In genomic region chr5:63936740-63937139, GRCm38 (mm10) we compare ENCODE assay signal across 10 mouse cellular contexts. TPM values are rescaled to one million over a fixed set of nuclear protein-coding genes. Genes with fewer than 3 reads are reported as not detected.
A peak's percentile ranks its signal among the peaks of the same experiment; 100 is the strongest.
DNase-seq lines count a peak whose midpoint lies in the region; ATAC-seq and TF ChIP-seq lines count a peak whose summit lies in the region.
"Had no signal": no experiment of that assay in that cellular context is flagged by ENCODE, and none has a peak within 500 bp of the region (broad histone marks: within the 10 kb centered on the region; RNA-seq: fewer than 3 reads in every experiment).

No protein-coding gene starts in this region.

- no peak for ATAC-seq in megakaryocyte, adult 5-6 weeks (ENCODE audit: poor library complexity, severe bottlenecking)
- peak; percentile 67 for ATAC-seq in intestine, embryonic 16.5 days
- ATAC-seq in liver, postnatal 0 days, result peak; percentile 96

- no peak overlapping the region for H3K9ac ChIP-seq in intestine, embryonic 16.5 days (ENCODE audit: low read depth, low read length)
- 0 out of 2 replicates have a peak overlapping the region, but pooled peaks have one; percentile 21 for H3K9ac ChIP-seq in liver, postnatal 0 days (replicated peaks)
- H3K9ac ChIP-seq: embryonic facial prominence, embryonic 15.5 days had no signal

- no peak overlapping the region for H3K27ac ChIP-seq in intestine, embryonic 16.5 days (ENCODE audit: low read length)
- H3K27ac ChIP-seq in liver, postnatal 0 days (ENCODE audit: low read depth), result peak overlapping the region; percentile 91
- H3K27ac ChIP-seq: embryonic facial prominence, embryonic 15.5 days had no signal

- WGBS in intestine, embryonic 16.5 days, result 45% methylated on average over 6 of the region's 6 CpGs
- WGBS in liver, postnatal 0 days (ENCODE audit: insufficient replicate concordance), result 52% methylated on average over 6 of the region's 6 CpGs

- no peaks in the 10 kb centered on the region for H3K27me3 ChIP-seq in megakaryocyte, embryonic 14.5 days (replicated peaks)
- no peaks in the 10 kb centered on the region for H3K27me3 ChIP-seq in intestine, embryonic 16.5 days (replicated peaks; ENCODE audit: control insufficient read depth, insufficient read depth, low read length)
- no peaks in the 10 kb centered on the region for H3K27me3 ChIP-seq in liver, postnatal 0 days (ENCODE audit: insufficient read depth, low read length)
- H3K27me3 ChIP-seq: embryonic facial prominence, embryonic 15.5 days had no signal

- peaks cover 17% of the 10 kb centered on the region; the same call in 1 of the 2 replicates for H3K4me1 ChIP-seq in megakaryocyte, embryonic 14.5 days
- peaks cover 19% of the 10 kb centered on the region for H3K4me1 ChIP-seq in intestine, embryonic 16.5 days (ENCODE audit: control insufficient read depth, insufficient read depth, low read length)
- H3K4me1 ChIP-seq in liver, postnatal 0 days (ENCODE audit: insufficient read depth), result peaks cover 23% of the 10 kb centered on the region

- peak; percentile 76 for TF ChIP-seq EP300 in liver, postnatal 0 days (IDR thresholded peaks at IDR 0.05; ENCODE audit: low read depth)

- H3K36me3 ChIP-seq in megakaryocyte, embryonic 14.5 days (replicated peaks; ENCODE audit: low read length), result peaks cover 2% of the 10 kb centered on the region
- H3K36me3 ChIP-seq in intestine, embryonic 16.5 days (ENCODE audit: control insufficient read depth, insufficient read depth, low read length), result peaks cover 3% of the 10 kb centered on the region; the same call in 1 of the 2 replicates
- H3K36me3 ChIP-seq in liver, postnatal 0 days (replicated peaks; ENCODE audit: insufficient read depth, low read length), result peaks cover 15% of the 10 kb centered on the region; the same call in 1 of the 2 replicates

- no peaks in the 10 kb centered on the region for H3K9me3 ChIP-seq in megakaryocyte, embryonic 14.5 days
- H3K9me3 ChIP-seq in intestine, embryonic 16.5 days (ENCODE audit: control insufficient read depth, low read length), result no peaks in the 10 kb centered on the region
- no peaks in the 10 kb centered on the region for H3K9me3 ChIP-seq in liver, postnatal 0 days (ENCODE audit: low read length)
- H3K9me3 ChIP-seq: embryonic facial prominence, embryonic 15.5 days; G1E had no signal

- peak overlapping the region; percentile 15 for H3K4me3 ChIP-seq in megakaryocyte, embryonic 14.5 days (replicated peaks)
- H3K4me3 ChIP-seq in intestine, embryonic 16.5 days (ENCODE audit: low read length), result no peak overlapping the region
- H3K4me3 ChIP-seq in liver, postnatal 0 days (ENCODE audit: low read depth, low read length), result no peak overlapping the region
- H3K4me3 ChIP-seq: embryonic facial prominence, embryonic 15.5 days had no signal

- H3K4me2 ChIP-seq in intestine, embryonic 16.5 days (ENCODE audit: low read depth, low read length), result no peak overlapping the region
- H3K4me2 ChIP-seq in liver, postnatal 0 days (ENCODE audit: low read depth, low read length), result peak overlapping the region; percentile 29; the same call in 1 of the 2 replicates
- H3K4me2 ChIP-seq: embryonic facial prominence, embryonic 15.5 days had no signal

- peak; percentile 76 for DNase-seq in liver, postnatal 0 days
- peak; percentile 85 for DNase-seq in yolk sac, embryonic 10.5 days (ENCODE audit: low spot score)
- DNase-seq in layer of hippocampus, postnatal 14 days (ENCODE audit: low spot score in 2 of 2), result no peak
- no peak for DNase-seq in spleen, adult 12 weeks (ENCODE audit: low spot score)
- DNase-seq in embryo, embryonic 9.5 days (ENCODE audit: extremely low spot score), result no peak

- TF ChIP-seq CTCF in liver, postnatal 0 days (IDR thresholded peaks at IDR 0.05; ENCODE audit: low read depth), result no peak

RNA-seq across cellular contexts. Expression of gene Rell1, which starts 32.0 kb away (rescaled TPM):
- 1.2 and 3.1 TPM in 2 replicates for polyA plus RNA-seq in megakaryocyte, embryonic 14.5 days (2012; ENCODE audit: insufficient read depth, low replicate concordance)
- total RNA-seq in megakaryocyte, adult 5-6 weeks (2015), result 23.3 and 28.7 TPM in 2 replicates
- 27.1 and 28.3 TPM in 2 replicates for total RNA-seq in megakaryocyte, adult 5-6 weeks (2017)
- polyA plus RNA-seq in intestine, embryonic 16.5 days (2015; fragmentation: Nextera tagmentation; extraction: Ambion mirVana), result 14.7 and 16.4 TPM in 2 replicates
- 10.4 and 10.6 TPM in 2 replicates for polyA plus RNA-seq in liver, postnatal 0 days (2015; fragmentation: Nextera tagmentation; extraction: Ambion mirVana)
- total RNA-seq in layer of hippocampus, postnatal 14 days (2021), result 10 to 100 TPM; 15.4 to 15.7 TPM

Comparison
In these comparisons a context has a peak if more than half of its experiments do, and no peak if none do; other contexts are left out.
1. DNase-seq: peak in liver, postnatal 0 days (single experiment) and yolk sac, embryonic 10.5 days (single experiment); none in layer of hippocampus, postnatal 14 days (0 of 2), spleen, adult 12 weeks (single experiment) and embryo, embryonic 9.5 days (single experiment).